Mouse (Mus musculus) liver, postnatal 0 days (tissue): ENCODE results near the gene Hist1h2bq.

Experiments used
- CTCF ChIP-seq: sonication (generic); IDR thresholded peaks from 2 replicates; pipeline ENCODE4 v1.5.1; 2016; ENCODE audit warnings: antibody characterized with exemption, low read depth
- EP300 ChIP-seq: IDR thresholded peaks from 2 replicates; pipeline ENCODE4 v1.6.1; 2016; ENCODE audit warnings: antibody characterized with exemption, low read depth, mild to moderate bottlenecking

DNA sequence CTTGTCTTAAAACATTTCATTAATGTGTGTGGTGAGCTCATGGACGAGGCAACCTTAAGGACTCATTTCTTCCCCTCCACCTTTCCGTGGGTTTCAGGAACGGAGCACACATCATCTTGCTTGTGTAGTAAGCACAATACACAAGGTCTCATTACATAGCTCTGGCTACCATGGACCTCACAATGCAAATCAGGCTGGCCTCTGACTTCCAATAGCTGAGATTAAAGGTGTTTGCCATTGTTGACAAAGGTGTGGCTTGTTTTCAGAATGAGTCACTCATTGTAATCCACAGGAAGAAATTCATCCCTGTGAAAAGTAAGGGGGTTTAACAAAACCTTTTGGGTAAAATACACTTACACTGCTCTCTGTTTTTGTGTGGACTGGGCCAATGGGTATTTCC, 18.5 kb upstream of the Hist1h2bq start:
- TF ChIP-seq EP300 (no peak), CTCF (no peak)
